Mouse (Mus musculus) embryo, embryonic 11.5 days (tissue): ENCODE results near the gene Rhot2.
"Not testable (repeated sequence)": the region's sequence is repeated elsewhere in the genome, so short reads cannot be mapped to it uniquely, and the experiment has no call there.

Experiments
- DNase-seq: peaks from one replicate; pipeline ENCODE4 v3.0.0-alpha.2; 2012; ENCODE audit warnings: low read depth, low spot score

Gene Rhot2

GRCm38 (mm10) chr17:25874721-25875170 lies 30.1 kb upstream of the Rhot2 start, which contains the start of gene Mettl26:
Gene Mettl26 (plus strand): TSS chr17:25875074.
- DNase-seq: peak; percentile 87

GRCm38 (mm10) chr17:25874148-25874720 lies 29.6 kb upstream of the Rhot2 start:
- no peak for DNase-seq

DNA sequence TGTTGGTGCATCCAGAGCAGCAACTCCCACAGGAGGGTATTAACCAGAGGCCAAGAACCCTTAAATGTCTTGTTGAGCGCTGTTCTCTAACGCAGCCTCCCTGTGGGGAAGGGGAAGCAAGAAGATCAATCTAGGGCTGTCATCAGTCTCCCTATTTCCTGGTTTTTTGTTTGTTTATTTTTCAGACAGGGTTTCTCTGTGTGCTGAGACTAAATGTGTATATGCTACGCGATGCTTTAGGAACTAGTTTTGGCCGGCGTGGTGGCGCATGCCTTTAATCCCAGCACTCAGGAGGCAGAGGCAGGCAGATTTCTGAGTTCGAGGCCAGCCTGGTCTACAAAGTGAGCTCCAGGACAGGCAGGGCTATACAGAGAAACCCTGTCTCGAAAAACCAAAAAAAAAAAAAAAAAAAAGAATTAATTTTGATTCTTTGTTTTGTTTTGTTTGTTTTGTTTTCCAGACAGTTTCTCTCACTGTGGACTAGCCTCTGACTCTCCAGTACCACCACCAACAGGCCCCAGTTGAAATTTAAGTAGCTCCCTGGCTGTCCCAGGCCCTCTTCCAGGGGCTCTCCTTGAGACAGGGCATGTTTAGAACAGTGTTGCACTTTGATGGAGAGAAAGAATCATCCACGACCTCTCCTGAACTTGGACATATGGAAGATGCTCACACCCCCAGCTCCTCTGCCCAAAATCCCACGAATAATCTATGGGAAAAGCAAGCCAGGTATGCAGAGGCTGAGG lies 28.9 kb upstream of the Rhot2 start:
- DNase-seq: no peak

DNA sequence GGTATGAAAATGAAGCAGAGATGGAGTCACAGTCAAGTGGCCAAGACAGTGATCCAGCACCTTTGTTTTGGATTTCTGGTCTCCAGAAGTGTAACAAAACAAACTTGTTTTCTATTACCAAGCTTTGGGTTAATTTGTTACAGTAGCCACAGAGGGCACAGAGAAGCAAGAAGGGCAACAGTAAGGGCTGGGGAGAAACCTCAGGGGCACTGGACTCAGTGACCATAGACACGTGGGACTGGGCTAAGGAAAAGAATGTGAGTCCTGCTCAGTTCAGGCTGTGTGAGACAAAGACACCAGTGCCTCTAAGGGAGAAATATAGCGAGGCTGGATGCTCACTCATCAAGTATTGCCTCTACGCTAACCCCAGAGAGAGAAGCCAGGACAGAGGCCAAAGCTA lies 28.0 kb upstream of the Rhot2 start:
- DNase-seq: no peak

- not testable (repeated sequence) for DNase-seq
These were observed 26.9 kb upstream of the Rhot2 start for GRCm38 (mm10) chr17:25871566-25871965.

DNA sequence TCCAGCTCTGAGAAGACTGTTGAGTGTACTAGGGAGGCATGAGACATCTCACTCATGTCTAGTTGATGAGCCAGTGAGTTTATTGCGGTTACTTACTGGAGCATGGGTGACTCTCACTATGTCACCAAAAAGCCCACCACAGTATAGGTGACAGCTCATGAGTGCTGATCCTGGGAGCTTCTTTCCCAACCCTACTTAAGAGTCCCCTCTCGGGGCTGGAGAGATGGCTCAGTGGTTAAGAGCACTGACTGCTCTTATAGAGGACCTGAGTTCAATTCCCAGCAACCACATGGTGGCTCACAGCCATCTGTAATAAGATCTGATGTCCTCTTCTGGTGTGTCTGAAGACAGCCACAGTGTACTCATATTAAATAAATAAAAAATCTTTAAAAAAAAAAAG lies 25.3 kb upstream of the Rhot2 start:
- no peak for DNase-seq

DNA sequence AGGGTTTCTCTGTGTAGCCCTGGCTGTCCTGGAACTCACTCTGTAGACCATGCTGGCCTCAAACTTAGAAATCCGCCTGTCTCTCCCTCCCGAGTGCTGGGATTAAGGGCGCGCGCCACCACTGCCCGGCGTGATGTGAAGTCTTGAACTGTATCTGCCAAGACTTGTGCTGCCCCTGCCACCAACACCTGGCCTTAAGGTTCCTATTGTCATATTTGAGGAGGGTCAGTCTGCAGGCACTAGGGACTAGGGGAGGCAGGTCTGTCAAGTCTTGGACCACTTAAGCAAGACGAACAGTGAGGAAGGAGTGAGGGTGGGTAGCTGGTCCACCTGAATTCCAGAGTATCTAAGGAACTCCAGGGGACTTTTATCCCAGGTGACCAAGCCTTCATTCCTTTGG lies 24.8 kb upstream of the Rhot2 start:
- DNase-seq: no peak

DNA sequence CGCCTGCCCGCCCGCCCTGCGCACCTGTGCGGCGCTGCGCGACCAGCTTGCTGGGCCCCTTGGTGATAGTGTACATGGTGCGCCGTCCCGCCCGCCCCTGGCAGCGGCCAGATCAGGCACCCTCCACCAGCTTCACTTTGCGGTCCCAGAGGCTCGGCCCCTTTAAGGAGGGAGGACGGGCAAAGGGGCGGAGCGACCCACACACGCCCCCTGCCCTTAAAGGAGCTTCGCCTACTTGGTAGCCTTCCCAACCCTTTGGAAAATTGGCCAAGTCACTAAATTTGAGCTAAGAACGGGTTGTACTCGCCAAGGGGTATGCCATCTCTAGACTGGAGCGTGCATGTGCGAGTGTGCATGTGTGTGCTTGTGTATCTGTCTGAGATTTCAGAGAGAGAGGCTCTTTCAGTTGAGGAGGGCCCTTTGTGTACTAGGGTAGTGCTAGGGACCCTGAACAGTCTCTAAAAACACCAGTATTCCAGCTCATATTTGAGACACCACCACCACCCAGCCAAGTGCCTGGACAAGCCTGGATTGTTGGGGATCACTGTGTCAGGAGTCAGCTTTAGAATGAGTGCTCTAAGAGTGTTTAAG lies 24.0 kb upstream of the Rhot2 start, which contains the start of gene Mcrip2:
Mcrip2 (minus strand) TSS at position 164 of the 591 bp plus-strand sequence.
- peak; percentile 68 for DNase-seq

- DNase-seq: no peak
These were observed 23.4 kb upstream of the Rhot2 start for GRCm38 (mm10) chr17:25867836-25868600.

DNA sequence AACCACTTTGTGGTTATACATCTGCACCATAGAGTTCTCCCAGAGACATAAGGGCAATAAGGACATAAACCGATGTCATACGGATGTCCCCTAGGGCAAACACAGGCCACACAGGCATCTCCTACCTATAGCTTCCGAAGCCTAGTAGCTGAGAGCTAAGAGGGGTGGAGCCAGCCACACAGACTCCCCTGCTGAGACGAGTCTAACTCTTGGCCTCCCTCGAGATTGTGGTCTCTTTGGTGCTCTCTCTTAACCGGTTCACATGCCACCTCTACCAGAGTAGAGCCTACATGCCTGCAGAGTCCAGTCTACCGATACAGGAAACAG lies 22.8 kb upstream of the Rhot2 start:
- DNase-seq: no peak

- no peak for DNase-seq
These were observed 21.5 kb upstream of the Rhot2 start for GRCm38 (mm10) chr17:25866172-25866571.

DNA sequence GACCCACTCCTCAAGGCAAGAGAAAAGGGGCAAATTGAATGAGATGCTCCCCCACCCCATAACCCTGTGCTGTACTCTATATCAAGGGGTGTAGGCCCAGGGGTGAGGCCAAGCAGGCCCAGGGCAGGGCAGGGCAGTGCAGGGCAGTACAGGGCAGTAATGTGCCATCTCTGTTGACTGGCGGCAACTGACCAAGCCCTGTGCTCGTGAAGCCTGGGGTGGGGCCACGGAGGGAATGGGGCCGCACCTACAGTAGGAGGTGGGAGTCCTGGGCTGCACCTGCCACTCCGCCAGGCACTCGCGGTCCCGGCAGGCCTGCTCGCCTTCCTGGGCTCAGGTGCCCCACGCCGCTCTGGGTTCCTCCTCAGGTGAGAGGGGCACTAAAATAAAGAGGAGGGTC lies 20.6 kb upstream of the Rhot2 start:
- DNase-seq: no peak

GRCm38 (mm10) chr17:25864311-25864710 lies 19.7 kb upstream of the Rhot2 start:
- DNase-seq: no peak

DNA sequence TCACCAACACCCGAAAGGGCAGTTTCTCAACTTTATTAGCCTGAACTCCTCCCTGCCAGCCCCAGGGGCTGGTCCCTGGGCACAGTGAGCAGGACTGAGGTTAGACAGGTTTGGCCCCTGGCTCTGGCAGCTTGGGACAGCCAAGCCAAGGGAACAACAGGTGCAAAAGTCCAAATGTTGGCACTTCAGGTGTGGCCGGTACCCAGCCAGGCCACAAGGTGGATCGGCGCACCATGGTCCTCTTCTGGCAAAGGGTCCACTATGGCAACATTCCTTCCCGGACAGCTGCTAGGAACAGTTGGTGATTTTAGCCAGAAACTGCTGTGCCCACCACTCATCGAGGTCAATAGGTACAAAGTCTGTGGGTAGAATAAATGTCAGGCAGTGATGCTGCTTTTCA lies 19.0 kb upstream of the Rhot2 start:
- no peak for DNase-seq

- DNase-seq: no peak
These were observed 17.3 kb upstream of the Rhot2 start for GRCm38 (mm10) chr17:25861704-25862612.

DNA sequence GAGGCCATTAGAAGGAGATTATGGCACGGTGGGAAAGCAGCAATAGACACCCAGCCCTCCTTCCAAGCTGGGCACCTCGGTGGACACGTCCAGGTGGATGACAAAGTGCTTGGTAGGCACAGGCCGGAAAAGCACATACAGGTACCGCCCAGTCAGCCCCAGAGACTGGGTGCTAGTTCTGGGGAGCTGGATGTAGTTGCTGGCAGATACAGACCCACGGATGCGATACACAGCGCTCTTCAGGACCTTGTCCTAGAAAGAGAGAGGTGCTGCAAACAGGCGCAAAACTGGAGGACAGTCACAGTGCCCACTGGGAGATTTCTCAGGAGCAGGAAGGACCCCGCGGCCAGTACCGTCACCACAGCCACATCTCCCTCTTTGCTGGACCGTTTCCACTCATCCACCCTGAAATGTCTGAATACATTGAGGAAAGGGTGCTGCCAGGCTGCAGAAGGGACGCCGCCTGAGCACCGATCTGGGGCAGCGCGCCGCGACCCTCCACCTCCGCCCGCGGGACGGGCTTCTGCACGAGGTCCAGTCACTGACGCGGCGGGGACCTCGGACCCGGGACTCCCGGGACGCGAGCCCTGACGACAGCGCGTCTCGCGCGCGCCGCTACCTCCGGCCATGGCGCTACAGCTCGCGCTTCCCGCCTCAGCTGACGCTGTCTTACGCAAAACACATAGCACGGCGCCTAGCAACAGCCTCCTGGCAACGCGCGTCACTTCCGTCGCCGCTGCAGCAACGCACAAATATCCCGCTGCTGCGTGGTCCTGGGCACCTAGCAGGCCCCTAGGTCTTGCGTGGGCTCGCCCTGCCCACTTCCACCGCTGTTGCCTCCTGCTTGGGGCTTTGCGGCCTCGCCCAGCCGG lies 16.4 kb upstream of the Rhot2 start, which contains the start of gene Wdr90:
Wdr90 (minus strand) TSS at position 670 of the 872 bp plus-strand sequence.
- DNase-seq: peak; percentile 90

DNA sequence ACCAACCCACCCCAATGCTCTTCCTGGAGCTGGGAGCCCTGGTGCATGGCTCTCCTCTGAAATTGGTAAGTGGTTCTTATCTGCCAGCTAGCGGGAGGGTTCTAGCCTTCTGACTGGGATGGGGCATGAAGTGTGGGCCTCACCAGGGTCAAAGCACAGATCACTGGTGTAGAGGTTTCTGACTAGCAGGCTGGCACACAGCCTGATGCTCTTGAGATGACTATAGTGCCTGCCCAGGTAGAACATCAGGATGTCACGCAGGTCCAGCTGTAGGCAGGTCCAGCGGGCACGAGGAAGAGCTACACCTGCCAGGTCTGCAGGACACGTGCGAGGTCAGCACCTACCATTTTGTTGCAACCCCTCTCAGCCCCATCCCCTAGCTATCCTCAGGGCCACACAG lies 15.6 kb upstream of the Rhot2 start:
- DNase-seq: no peak

- DNase-seq: no peak
These were observed 835 bp downstream of the Rhot2 start for GRCm38 (mm10) chr17:25843636-25844395.

- no peak for DNase-seq
These were observed 1.5 kb downstream of the Rhot2 start for GRCm38 (mm10) chr17:25843122-25843521.
